Mouse (Mus musculus): ENCODE results near the gene Ralgps2.

GRCm38 (mm10) chr1:156856666-156857065 lies 82.8 kb downstream of the Ralgps2 start:
- TF ChIP-seq CTCF (IDR thresholded peaks at IDR 0.05; ENCODE audit: borderline replicate concordance, extremely low read depth, insufficient read depth, insufficient read length) (no peak), POLR2A (IDR thresholded peaks at IDR 0.05; ENCODE audit: borderline replicate concordance, extremely low read depth, insufficient read depth, insufficient read length, poor library complexity, severe bottlenecking) (no peak)

All from brain, embryonic 14.5 days (tissue).